Mouse (Mus musculus) heart, embryonic 13.5 days (tissue): Measurements from ENCODE around the gene Scube2. TPM values are rescaled to one million over a fixed set of nuclear protein-coding genes. Genes with fewer than 3 reads are reported as not detected.

Experiments
- ATAC-seq: fragments of 200-750 bp; cut with Nextera tagmentation; 2 replicates; pipeline ENCODE4 v1.8.0; 2017; ENCODE audit warnings: moderate TSS enrichment; ENCODE audit not compliant: insufficient number of reproducible peaks, low FRiP score, low TSS enrichment; ENCODE audit errors: extremely low read depth
- H3K27ac ChIP-seq: fragments of 300-500 bp; sonication (generic); replicated peaks from 2 replicates; pipeline ENCODE4 v1.5.1; 2015; ENCODE audit warnings: moderate library complexity, mild to moderate bottlenecking, inconsistent platforms
- H3K27me3 ChIP-seq: fragments of 300-500 bp; sonication (generic); replicated peaks from 2 replicates; pipeline ENCODE4 v1.6.1; 2015; ENCODE audit warnings: mild to moderate bottlenecking, inconsistent platforms
- H3K36me3 ChIP-seq: fragments of 300-500 bp; sonication (generic); 2 replicates; pipeline ENCODE4 v1.6.1; 2015; ENCODE audit warnings: mild to moderate bottlenecking, inconsistent platforms
- H3K4me1 ChIP-seq: fragments of 300-500 bp; sonication (generic); 2 replicates; pipeline ENCODE4 v1.6.1; 2015; ENCODE audit warnings: inconsistent platforms
- H3K4me2 ChIP-seq: fragments of 300-500 bp; sonication (generic); 2 replicates; pipeline ENCODE4 v1.6.1; 2015; ENCODE audit warnings: inconsistent platforms, mild to moderate bottlenecking, moderate library complexity
- H3K4me3 ChIP-seq: fragments of 300-500 bp; sonication (generic); 2 replicates; pipeline ENCODE4 v1.5.1; 2015; ENCODE audit warnings: moderate library complexity, mild to moderate bottlenecking, inconsistent platforms
- H3K9ac ChIP-seq: fragments of 300-500 bp; sonication (generic); 2 replicates; pipeline ENCODE4 v1.6.1; 2015; ENCODE audit warnings: inconsistent platforms, mild to moderate bottlenecking, moderate library complexity
- H3K9me3 ChIP-seq: fragments of 300-500 bp; sonication (generic); 2 replicates; pipeline ENCODE4 v1.6.1; 2016; ENCODE audit warnings: inconsistent platforms
- WGBS: fragments of 180-500 bp; shearing (Covaris S2); methylation state at CpG from one replicate; pipeline ENCODE4 v1.1.7; 2015; ENCODE audit warnings: mixed read lengths; 5-methylcytosine and 5-hydroxymethylcytosine counted together
- polyA plus RNA-seq: library from polyadenylated mRNA; unstranded; fragments of >200 nt; fragmentation: Nextera tagmentation; extraction: Ambion mirVana; gene quantifications from 2 replicates; pipeline ENCODE4 v1.2.1, GENCODE M21; 2015

Scube2 gene
- polyA plus RNA-seq, 1 experiment from 2014 or later: 7.6 TPM

DNA sequence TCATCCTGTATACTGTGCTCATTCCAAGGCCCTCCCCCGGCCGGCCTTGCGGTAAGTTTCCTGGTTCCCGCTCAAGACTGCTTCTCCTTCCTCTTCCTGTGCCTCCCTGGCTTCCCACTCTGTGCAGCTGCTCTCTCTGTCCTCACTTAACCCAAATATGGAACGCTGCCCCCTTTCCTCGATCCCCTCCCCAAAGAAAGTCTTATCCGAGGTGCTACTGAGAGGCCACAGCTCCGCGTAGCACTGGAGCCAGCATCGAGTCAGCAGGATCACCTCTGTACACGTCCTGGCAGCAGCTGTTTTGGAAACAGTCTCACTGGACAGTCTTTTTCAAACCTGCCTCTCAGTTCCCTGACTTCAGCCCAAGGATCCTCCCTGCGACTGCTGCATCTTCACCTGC lies 13.7 kb upstream of the Scube2 start:
- peak overlapping the region; percentile 55 for H3K9ac ChIP-seq

GRCm38 (mm10) chr7:109876085-109876484 lies 10.6 kb upstream of the Scube2 start:
- Histone ChIP-seq H3K4me3 (no peak overlapping the region), H3K4me1 (peaks cover 10% of the 10 kb centered on the region), H3K9ac (no peak overlapping the region), H3K36me3 (no peaks in the 10 kb centered on the region), H3K27me3 (no peaks in the 10 kb centered on the region), H3K27ac (no peak overlapping the region), H3K9me3 (no peaks in the 10 kb centered on the region), H3K4me2 (no peak overlapping the region)
- no peak for ATAC-seq
- WGBS: 51% methylated on average over 8 of the region's 8 CpGs

More for the DNA sequence above, 13.7 kb upstream of the Scube2 start:
- no peak for ATAC-seq
- peak overlapping the region; percentile 22; the same call in 1 of the 2 replicates for H3K27ac ChIP-seq
- peak overlapping the region; percentile 20; the same call in 1 of the 2 replicates for H3K4me3 ChIP-seq
- 19% methylated on average over 12 of the region's 12 CpGs for whole genome bisulfite sequencing
- H3K4me1 ChIP-seq: peaks cover 20% of the 10 kb centered on the region
- H3K4me2 ChIP-seq: peak overlapping the region; percentile 52
- no peaks in the 10 kb centered on the region for H3K9me3 ChIP-seq
- H3K27me3 ChIP-seq: no peaks in the 10 kb centered on the region
- no peaks in the 10 kb centered on the region for H3K36me3 ChIP-seq

DNA sequence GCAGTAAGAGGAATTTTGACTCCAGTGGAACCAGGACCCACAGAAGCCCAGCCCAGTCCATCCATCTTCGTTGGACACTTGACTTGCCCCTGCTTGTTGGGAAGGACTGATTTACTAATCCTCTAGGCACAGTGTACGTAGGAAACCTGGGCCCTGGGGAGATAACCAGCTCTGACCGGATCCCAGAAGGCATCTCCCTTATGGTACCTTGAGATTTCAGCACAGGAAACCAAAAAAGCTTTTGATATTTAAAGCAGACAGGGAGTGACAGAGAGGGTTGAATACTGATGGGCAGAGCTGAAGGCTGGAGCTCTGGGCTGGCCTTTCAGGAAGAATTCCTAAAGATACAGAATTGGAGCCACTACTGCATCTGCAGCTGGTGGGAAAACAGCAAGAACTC lies 10.1 kb upstream of the Scube2 start:
- H3K4me1 ChIP-seq: peaks cover 10% of the 10 kb centered on the region
- no peaks in the 10 kb centered on the region for H3K27me3 ChIP-seq
- H3K27ac ChIP-seq: no peak overlapping the region
- H3K36me3 ChIP-seq: no peaks in the 10 kb centered on the region
- H3K4me2 ChIP-seq: no peak overlapping the region
- no peaks in the 10 kb centered on the region for H3K9me3 ChIP-seq
- H3K4me3 ChIP-seq: no peak overlapping the region
- no peak for ATAC-seq
- H3K9ac ChIP-seq: no peak overlapping the region
- 56% methylated on average over 3 of the region's 3 CpGs for WGBS

GRCm38 (mm10) chr7:109875033-109875432 lies 9.6 kb upstream of the Scube2 start:
- no peaks in the 10 kb centered on the region for H3K9me3 ChIP-seq
- H3K36me3 ChIP-seq: no peaks in the 10 kb centered on the region
- peaks cover 10% of the 10 kb centered on the region for H3K4me1 ChIP-seq
- H3K4me3 ChIP-seq: no peak overlapping the region
- no peak overlapping the region for H3K9ac ChIP-seq
- no peak for ATAC-seq
- no peak overlapping the region for H3K4me2 ChIP-seq
- H3K27ac ChIP-seq: no peak overlapping the region
- no peaks in the 10 kb centered on the region for H3K27me3 ChIP-seq

DNA sequence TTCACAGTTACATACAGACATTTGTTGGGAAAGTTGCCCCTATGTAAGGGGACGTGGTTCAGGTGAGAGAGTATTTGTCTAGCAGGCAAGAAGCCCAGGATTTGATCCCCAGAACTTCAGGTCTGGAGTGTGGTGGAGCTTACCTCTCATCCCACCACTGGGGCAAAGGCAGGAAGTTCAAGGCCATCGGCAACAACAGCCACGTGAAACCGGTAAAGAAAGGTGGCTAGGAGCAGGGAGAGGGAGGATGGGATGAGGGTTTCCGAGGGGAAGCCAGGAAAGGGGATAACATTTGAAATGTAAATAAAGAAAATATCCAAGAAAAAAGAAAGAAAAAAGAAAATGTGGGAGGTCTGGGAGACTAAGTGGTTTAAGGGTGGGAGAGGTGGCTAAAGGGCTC lies 7.7 kb upstream of the Scube2 start:
- ATAC-seq: no peak
- Histone ChIP-seq H3K4me2 (no peak overlapping the region), H3K36me3 (no peaks in the 10 kb centered on the region), H3K27ac (no peak overlapping the region), H3K9me3 (no peaks in the 10 kb centered on the region), H3K4me1 (peaks cover 6% of the 10 kb centered on the region; the same call in 1 of the 2 replicates), H3K4me3 (no peak overlapping the region), H3K9ac (no peak overlapping the region), H3K27me3 (no peaks in the 10 kb centered on the region)
- WGBS: 54% methylated on average over 5 of the region's 5 CpGs

GRCm38 (mm10) chr7:109871232-109871631 lies 5.8 kb upstream of the Scube2 start:
- Histone ChIP-seq H3K27me3 (peaks cover 13% of the 10 kb centered on the region), H3K4me3 (no peak overlapping the region), H3K27ac (no peak overlapping the region), H3K4me1 (peaks cover 12% of the 10 kb centered on the region), H3K36me3 (no peaks in the 10 kb centered on the region), H3K9me3 (no peaks in the 10 kb centered on the region), H3K9ac (no peak overlapping the region), H3K4me2 (no peak overlapping the region)
- no peak for ATAC-seq
- 69% methylated on average over 5 of the region's 5 CpGs for WGBS

- no peak for ATAC-seq
- H3K4me1 ChIP-seq: peaks cover 30% of the 10 kb centered on the region
- H3K4me3 ChIP-seq: no peak overlapping the region
- H3K27me3 ChIP-seq: peaks cover 31% of the 10 kb centered on the region
- no peaks in the 10 kb centered on the region for H3K9me3 ChIP-seq
- no peak overlapping the region for H3K27ac ChIP-seq
- WGBS: 10% methylated on average over 3 of the region's 3 CpGs
- H3K4me2 ChIP-seq: no peak overlapping the region
- H3K9ac ChIP-seq: peak overlapping the region; percentile 33; the same call in 1 of the 2 replicates
- no peaks in the 10 kb centered on the region for H3K36me3 ChIP-seq
Observed at GRCm38 (mm10) chr7:109868498-109868897, 3.0 kb upstream of the Scube2 start.

DNA sequence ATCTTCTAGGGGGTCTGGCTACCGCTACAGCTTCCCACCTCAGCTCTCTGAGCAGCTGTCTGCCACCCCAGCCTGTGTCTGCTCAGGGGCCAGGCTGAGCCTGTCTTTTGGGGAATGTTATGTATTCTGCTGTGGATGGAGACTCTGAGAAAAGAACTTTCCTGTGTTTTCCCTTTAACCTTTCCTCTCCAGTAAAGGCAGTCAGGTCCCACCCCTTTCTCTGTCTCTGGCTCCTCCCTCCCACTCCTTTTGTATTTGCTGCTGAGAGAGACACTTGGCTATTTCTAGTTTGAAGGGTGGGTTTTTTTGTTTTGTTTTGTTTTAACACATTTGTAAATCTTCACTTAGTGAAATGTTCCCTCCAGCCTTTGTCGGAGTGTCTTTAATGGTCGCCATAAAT lies 1.2 kb upstream of the Scube2 start:
- Histone ChIP-seq H3K9ac (no peak overlapping the region), H3K4me1 (peaks cover 31% of the 10 kb centered on the region), H3K27me3 (peaks cover 43% of the 10 kb centered on the region), H3K36me3 (no peaks in the 10 kb centered on the region), H3K27ac (no peak overlapping the region), H3K9me3 (no peaks in the 10 kb centered on the region), H3K4me3 (no peak overlapping the region), H3K4me2 (no peak overlapping the region)
- ATAC-seq: no peak
- 86% methylated on average over 3 of the region's 3 CpGs for WGBS

DNA sequence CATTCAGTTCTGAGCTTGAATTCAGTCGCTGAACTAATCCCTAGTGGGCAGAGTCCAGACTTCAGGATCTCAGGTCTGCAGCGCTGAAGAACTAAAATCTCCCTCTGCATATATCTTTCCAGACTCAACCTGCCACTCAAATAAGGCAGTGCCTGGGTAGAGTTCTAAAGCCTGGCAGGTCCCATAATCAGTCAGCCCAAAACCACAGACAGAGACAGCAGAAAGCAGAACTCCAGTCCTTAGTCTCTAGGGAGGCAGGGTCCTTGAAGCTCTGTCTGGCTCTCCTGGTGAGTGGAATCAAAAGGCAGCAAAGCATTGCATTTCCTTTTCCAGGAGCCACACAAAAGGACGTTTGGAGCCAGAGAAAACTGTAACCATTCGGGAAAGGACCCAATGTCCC lies 1.9 kb downstream of the Scube2 start:
- no peak overlapping the region for H3K4me3 ChIP-seq
- no peaks in the 10 kb centered on the region for H3K36me3 ChIP-seq
- no peaks in the 10 kb centered on the region for H3K9me3 ChIP-seq
- no peak overlapping the region for H3K9ac ChIP-seq
- ATAC-seq: no peak
- H3K4me2 ChIP-seq: peak overlapping the region; percentile 85; the same call in 1 of the 2 replicates
- no peak overlapping the region for H3K27ac ChIP-seq
- peaks cover 43% of the 10 kb centered on the region for H3K27me3 ChIP-seq
- peaks cover 42% of the 10 kb centered on the region for H3K4me1 ChIP-seq
- WGBS: 38% methylated on average over 4 of the region's 4 CpGs

- WGBS: 87% methylated on average over 7 of the region's 7 CpGs
- Histone ChIP-seq H3K9me3 (no peaks in the 10 kb centered on the region), H3K4me2 (no peak overlapping the region), H3K36me3 (no peaks in the 10 kb centered on the region), H3K27ac (no peak overlapping the region), H3K4me1 (peaks cover 32% of the 10 kb centered on the region), H3K4me3 (no peak overlapping the region), H3K9ac (no peak overlapping the region), H3K27me3 (peaks cover 28% of the 10 kb centered on the region)
- ATAC-seq: no peak
Observed at GRCm38 (mm10) chr7:109860162-109860561, 5.3 kb downstream of the Scube2 start.

DNA sequence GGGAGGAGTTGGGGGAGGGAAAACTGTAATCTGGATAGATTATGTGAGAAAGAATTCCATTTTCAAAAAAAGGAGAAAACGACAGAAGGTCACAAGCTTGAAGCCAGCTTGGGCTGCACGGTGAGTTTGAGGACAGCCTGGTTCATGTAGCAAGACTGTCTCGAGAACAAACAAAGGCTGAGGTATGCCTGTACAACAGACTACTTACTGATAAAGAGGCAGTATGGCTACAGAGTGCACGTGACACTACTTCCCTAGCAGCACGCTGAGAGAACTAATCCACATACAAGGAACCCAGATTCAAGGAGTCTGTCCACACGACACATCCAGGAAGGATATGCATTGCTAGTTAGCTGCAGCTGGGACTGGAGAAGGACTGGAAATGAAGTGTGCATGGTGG lies 6.1 kb downstream of the Scube2 start:
- Histone ChIP-seq H3K4me2 (peak overlapping the region; percentile 9; the same call in 1 of the 2 replicates), H3K9me3 (no peaks in the 10 kb centered on the region), H3K27me3 (peaks cover 21% of the 10 kb centered on the region), H3K27ac (peak overlapping the region; percentile 25; the same call in 1 of the 2 replicates), H3K36me3 (no peaks in the 10 kb centered on the region), H3K4me3 (no peak overlapping the region), H3K4me1 (peaks cover 32% of the 10 kb centered on the region), H3K9ac (no peak overlapping the region)
- ATAC-seq: no peak
- 8% methylated on average over 6 of the region's 6 CpGs for WGBS

DNA sequence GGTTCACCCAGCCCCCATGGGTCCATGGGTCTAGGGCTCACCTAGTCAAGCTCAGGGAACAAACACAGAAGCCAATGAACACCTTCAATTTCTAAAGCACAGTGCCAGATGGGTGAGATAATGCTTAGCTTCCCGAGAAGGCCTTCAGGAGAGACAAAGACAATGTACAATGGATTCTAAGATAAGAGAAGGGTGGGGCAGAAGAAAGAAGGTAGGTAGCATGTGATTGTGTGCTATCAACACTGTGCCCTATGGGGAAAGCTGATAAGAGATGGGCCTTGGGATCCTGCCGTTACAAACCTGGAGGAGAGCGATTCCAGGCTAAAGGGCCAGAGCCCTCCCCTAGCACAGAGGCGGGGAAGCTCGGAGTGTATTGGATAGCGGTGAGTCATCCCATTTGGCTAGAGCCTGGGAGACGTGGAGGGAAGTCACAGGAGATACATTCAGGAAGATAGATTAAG lies 12.7 kb downstream of the Scube2 start:
- Histone ChIP-seq H3K4me3 (no peak overlapping the region), H3K27ac (no peak overlapping the region), H3K9ac (peak overlapping the region; percentile 37; the same call in 1 of the 2 replicates), H3K27me3 (no peaks in the 10 kb centered on the region), H3K4me1 (peaks cover 58% of the 10 kb centered on the region), H3K9me3 (no peaks in the 10 kb centered on the region), H3K36me3 (no peaks in the 10 kb centered on the region), H3K4me2 (0 out of 2 replicates have a peak overlapping the region, but pooled peaks have one; percentile 1)
- 18% methylated on average over 7 of the region's 7 CpGs for WGBS
- ATAC-seq: no peak
